Mouse (Mus musculus): ENCODE results near the gene Eml2. TPM values are rescaled to one million over a fixed set of nuclear protein-coding genes. Genes with fewer than 3 reads are reported as not detected.
A peak's percentile ranks its signal among the peaks of the same experiment; 100 is the strongest.

Gene Eml2
- total and polyA plus RNA-seq, 2 experiments from 2014 or later = 26.8 to 58.9 TPM

DNA sequence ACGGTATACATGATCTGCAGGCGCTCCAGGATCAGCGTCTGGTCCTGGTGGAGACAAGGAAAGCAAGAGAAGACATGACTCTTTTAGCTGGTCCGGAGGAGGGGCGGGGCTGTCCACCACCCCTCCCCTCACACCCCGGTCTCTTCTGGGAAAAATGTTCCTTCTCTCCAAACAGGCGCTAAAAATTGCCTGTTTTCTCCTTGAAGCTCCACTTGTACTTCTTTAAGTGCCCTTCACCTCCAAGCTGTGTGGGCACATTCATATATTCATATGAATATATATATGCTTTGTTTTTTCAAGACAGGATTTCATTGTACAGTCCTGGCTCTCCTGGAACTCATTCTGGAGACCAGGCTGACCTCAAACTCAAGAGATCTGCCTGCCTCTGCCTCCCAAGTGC is 13.3 kb upstream of the Eml2 start:
- DNase-seq (ENCODE audit: low spot score) = no peak
- H3K4me3 ChIP-seq (ENCODE audit: low read depth, low read length) = no peak overlapping the region
- 0 out of 2 replicates have a peak, but pooled peaks cover 9% of the 10 kb centered on the region for H3K27me3 ChIP-seq (ENCODE audit: control insufficient read depth, insufficient read depth, low read length)
- H3K36me3 ChIP-seq (replicated peaks; ENCODE audit: control insufficient read depth, insufficient read depth, low read length) = peaks cover 7% of the 10 kb centered on the region; the same call in 1 of the 2 replicates
- ATAC-seq (ENCODE audit: insufficient read depth, low read depth) = no peak
- no peak overlapping the region for H3K27ac ChIP-seq (ENCODE audit: low read depth)
- H3K9ac ChIP-seq (replicated peaks; ENCODE audit: low read depth, low read length) = no peak overlapping the region
- H3K4me1 ChIP-seq (ENCODE audit: control insufficient read depth, insufficient read depth) = peaks cover 15% of the 10 kb centered on the region
- 81% methylated on average over 7 of the region's 7 CpGs for WGBS
- no peaks in the 10 kb centered on the region for H3K9me3 ChIP-seq (replicated peaks; ENCODE audit: control insufficient read depth, low read length)
- TF ChIP-seq CTCF (IDR thresholded peaks at IDR 0.05; ENCODE audit: low read depth) (no peak), EP300 (IDR thresholded peaks at IDR 0.05; ENCODE audit: low read depth) (no peak)
- H3K4me2 ChIP-seq (ENCODE audit: low read depth, low read length) = no peak overlapping the region

DNA sequence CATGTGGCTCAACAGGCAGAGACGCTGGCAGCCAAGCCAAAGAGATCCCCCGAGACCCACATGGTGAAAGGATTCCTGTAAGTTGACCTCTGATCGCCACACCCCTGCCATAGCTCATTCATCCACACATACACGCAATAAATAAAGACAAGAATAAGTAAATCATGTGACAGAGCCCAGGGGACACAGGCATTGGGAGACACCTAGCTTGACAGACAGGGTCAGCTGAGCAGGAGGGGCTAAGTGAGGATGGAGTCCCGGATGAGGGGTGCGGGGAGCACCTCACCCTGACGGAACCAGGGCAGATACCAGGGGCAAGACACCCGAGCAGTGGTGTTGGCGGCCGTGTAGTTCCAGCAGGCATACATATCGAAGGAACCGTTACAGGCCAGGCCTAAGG is 12.5 kb upstream of the Eml2 start:
- H3K9ac ChIP-seq (replicated peaks; ENCODE audit: low read depth, low read length) = no peak overlapping the region
- ATAC-seq (ENCODE audit: insufficient read depth, low read depth) = no peak

DNA sequence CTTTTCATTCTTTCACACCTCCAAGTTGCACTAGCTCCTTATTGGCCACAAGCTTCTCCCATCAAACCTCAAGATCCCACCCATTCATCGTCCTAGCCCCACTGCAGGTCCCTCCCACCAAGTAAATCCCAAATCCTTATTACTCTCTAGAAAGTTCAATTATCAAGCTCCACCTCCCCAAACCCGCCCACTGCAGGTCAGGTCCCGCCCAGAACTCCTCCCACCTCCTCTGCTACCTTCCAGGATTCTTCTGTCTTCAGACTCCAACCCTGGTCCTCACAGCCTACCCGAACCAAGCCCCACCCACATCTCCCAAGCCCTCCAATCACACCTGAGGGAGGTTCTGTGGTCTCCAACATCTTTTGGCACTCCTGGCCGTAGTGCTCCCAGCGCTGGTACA is 12.0 kb upstream of the Eml2 start:
- Histone ChIP-seq H3K4me3 (ENCODE audit: low read depth, low read length) (no peak overlapping the region), H3K9me3 (replicated peaks; ENCODE audit: control insufficient read depth, low read length) (no peaks in the 10 kb centered on the region), H3K36me3 (replicated peaks; ENCODE audit: control insufficient read depth, insufficient read depth, low read length) (peaks cover 7% of the 10 kb centered on the region; the same call in 1 of the 2 replicates), H3K4me1 (ENCODE audit: control insufficient read depth, insufficient read depth) (peaks cover 21% of the 10 kb centered on the region), H3K27me3 (ENCODE audit: control insufficient read depth, insufficient read depth, low read length) (0 out of 2 replicates have a peak, but pooled peaks cover 8% of the 10 kb centered on the region), H3K27ac (ENCODE audit: low read depth) (no peak overlapping the region), H3K4me2 (ENCODE audit: low read depth, low read length) (peak overlapping the region; percentile 52), H3K9ac (replicated peaks; ENCODE audit: low read depth, low read length) (no peak overlapping the region)
- TF ChIP-seq EP300 (IDR thresholded peaks at IDR 0.05; ENCODE audit: low read depth) (no peak), CTCF (IDR thresholded peaks at IDR 0.05; ENCODE audit: low read depth) (no peak)
- ATAC-seq (ENCODE audit: insufficient read depth, low read depth) (no peak), DNase-seq (ENCODE audit: low spot score) (no peak)
- 11% methylated on average over 6 of the region's 6 CpGs for WGBS

More for the DNA sequence above, 12.5 kb upstream of the Eml2 start:
- Histone ChIP-seq H3K36me3 (replicated peaks; ENCODE audit: control insufficient read depth, insufficient read depth, low read length) (peaks cover 7% of the 10 kb centered on the region; the same call in 1 of the 2 replicates), H3K4me1 (ENCODE audit: control insufficient read depth, insufficient read depth) (peaks cover 20% of the 10 kb centered on the region), H3K9me3 (replicated peaks; ENCODE audit: control insufficient read depth, low read length) (no peaks in the 10 kb centered on the region), H3K27ac (ENCODE audit: low read depth) (no peak overlapping the region), H3K4me2 (ENCODE audit: low read depth, low read length) (peak overlapping the region; percentile 52; the same call in 1 of the 2 replicates), H3K27me3 (ENCODE audit: control insufficient read depth, insufficient read depth, low read length) (0 out of 2 replicates have a peak, but pooled peaks cover 9% of the 10 kb centered on the region), H3K4me3 (ENCODE audit: low read depth, low read length) (no peak overlapping the region)
- no peak for DNase-seq (ENCODE audit: low spot score)
- TF ChIP-seq EP300 (IDR thresholded peaks at IDR 0.05; ENCODE audit: low read depth) (no peak), CTCF (IDR thresholded peaks at IDR 0.05; ENCODE audit: low read depth) (no peak)
- 43% methylated on average over 12 of the region's 12 CpGs for WGBS

GRCm38 (mm10) chr7:19164978-19165377 is 11.2 kb upstream of the Eml2 start:
- ATAC-seq (ENCODE audit: insufficient read depth, low read depth) (no peak; the same call in 1 of the 2 replicates), DNase-seq (ENCODE audit: low spot score) (no peak)
- H3K9me3 ChIP-seq (replicated peaks; ENCODE audit: control insufficient read depth, low read length) = no peaks in the 10 kb centered on the region
- peak overlapping the region; percentile 52 for H3K4me2 ChIP-seq (ENCODE audit: low read depth, low read length)
- no peak overlapping the region for H3K9ac ChIP-seq (replicated peaks; ENCODE audit: low read depth, low read length)
- H3K36me3 ChIP-seq (replicated peaks; ENCODE audit: control insufficient read depth, insufficient read depth, low read length) = peaks cover 7% of the 10 kb centered on the region; the same call in 1 of the 2 replicates
- H3K27me3 ChIP-seq (ENCODE audit: control insufficient read depth, insufficient read depth, low read length) = no peaks in the 10 kb centered on the region
- peaks cover 29% of the 10 kb centered on the region for H3K4me1 ChIP-seq (ENCODE audit: control insufficient read depth, insufficient read depth)
- TF ChIP-seq EP300 (IDR thresholded peaks at IDR 0.05; ENCODE audit: low read depth) (no peak), CTCF (IDR thresholded peaks at IDR 0.05; ENCODE audit: low read depth) (no peak)
- no peak overlapping the region for H3K27ac ChIP-seq (ENCODE audit: low read depth)
- WGBS = 4% methylated on average over 13 of the region's 13 CpGs
- peak overlapping the region; percentile 22 for H3K4me3 ChIP-seq (ENCODE audit: low read depth, low read length)

DNA sequence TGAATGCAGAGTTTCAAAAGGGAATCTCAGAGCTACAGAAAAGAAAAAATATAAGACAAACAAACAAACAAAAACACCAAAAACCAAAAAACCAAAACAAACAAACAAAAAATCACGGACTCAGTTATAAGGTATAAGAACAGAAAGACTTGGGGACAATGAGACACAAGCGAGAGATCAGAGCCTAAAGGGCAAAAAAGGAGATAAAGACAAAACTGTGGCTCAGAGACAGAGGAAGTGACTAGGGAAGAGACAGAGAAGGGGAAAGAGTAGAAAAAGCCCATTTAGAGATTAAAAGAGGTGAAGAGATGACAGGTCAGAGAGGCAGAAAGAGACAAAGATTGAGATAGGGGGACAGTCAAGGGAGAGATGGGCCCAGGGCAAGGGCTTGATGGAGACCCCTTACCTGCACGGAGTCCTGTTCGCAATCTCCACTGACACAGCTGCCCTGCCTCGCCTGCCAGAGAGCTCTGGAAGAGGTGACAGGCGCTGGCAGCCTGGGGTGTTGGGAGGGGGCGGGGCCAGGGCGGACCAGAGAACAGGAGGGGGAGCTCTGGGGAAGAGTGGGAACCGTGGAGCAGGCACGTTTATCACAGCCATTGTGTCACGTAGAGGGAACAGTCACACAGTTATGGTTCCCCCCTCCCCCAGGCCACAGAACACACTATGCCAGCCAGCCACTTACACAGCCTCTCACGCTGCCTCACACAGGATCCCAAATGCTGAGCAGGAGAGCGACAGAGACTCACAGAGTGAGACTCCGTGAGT is 10.4 kb upstream of the Eml2 start, which contains the start of gene Gipr:
Gene Gipr (minus strand): TSS at position 472 of the 768 bp plus-strand sequence.
- Histone ChIP-seq H3K36me3 (replicated peaks; ENCODE audit: control insufficient read depth, insufficient read depth, low read length) (peaks cover 7% of the 10 kb centered on the region; the same call in 1 of the 2 replicates), H3K9ac (replicated peaks; ENCODE audit: low read depth, low read length) (no peak within 1 kb of the TSS), H3K9me3 (replicated peaks; ENCODE audit: control insufficient read depth, low read length) (no peaks in the 10 kb centered on the region), H3K27me3 (ENCODE audit: control insufficient read depth, insufficient read depth, low read length) (no peaks in the 10 kb centered on the region), H3K4me2 (ENCODE audit: low read depth, low read length) (peak within 1 kb of the TSS; percentile 52), H3K4me3 (ENCODE audit: low read depth, low read length) (peak within 1 kb of the TSS; percentile 22), H3K27ac (ENCODE audit: low read depth) (peak within 1 kb of the TSS; percentile 81), H3K4me1 (ENCODE audit: control insufficient read depth, insufficient read depth) (peaks cover 32% of the 10 kb centered on the region)
- TF ChIP-seq CTCF (IDR thresholded peaks at IDR 0.05; ENCODE audit: low read depth) (peak; percentile 11; the same call in 1 of the 2 replicates), EP300 (IDR thresholded peaks at IDR 0.05; ENCODE audit: low read depth) (no peak)
- 7% methylated on average over 14 of the region's 14 CpGs for WGBS
- ATAC-seq (ENCODE audit: insufficient read depth, low read depth) (peak; percentile 81), DNase-seq (ENCODE audit: low spot score) (peak; percentile 84)

Data from heart, postnatal 0 days (tissue).